Mouse (Mus musculus) intestine, embryonic 14.5 days (tissue): ENCODE results near the gene Rpap1. TPM values are rescaled to one million over a fixed set of nuclear protein-coding genes. Genes with fewer than 3 reads are reported as not detected.
A peak's percentile ranks its signal among the peaks of the same experiment; 100 is the strongest.

ENCODE experiments used
- ATAC-seq: fragments of 200-750 bp; cut with Nextera tagmentation; replicated peaks from 2 replicates; pipeline ENCODE4 v1.8.0; 2017; ENCODE audit warnings: low read depth, moderate number of reproducible peaks, moderate TSS enrichment, moderate library complexity; ENCODE audit not compliant: low FRiP score, low TSS enrichment
- DNase-seq: peaks from one replicate; pipeline ENCODE4 v3.0.0-alpha.2; 2018; ENCODE audit warnings: low spot score
- H3K27ac ChIP-seq: fragments of 300-500 bp; sonication (generic); 2 replicates; pipeline ENCODE4 v1.5.1; 2014; ENCODE audit warnings: low read depth, mild to moderate bottlenecking, control low read depth
- H3K27me3 ChIP-seq: fragments of 300-500 bp; sonication (generic); replicated peaks from 2 replicates; pipeline ENCODE4 v1.6.1; 2014; ENCODE audit warnings: low read length, control low read depth; ENCODE audit not compliant: control insufficient read depth, insufficient read depth
- H3K36me3 ChIP-seq: fragments of 300-500 bp; sonication (generic); 2 replicates; pipeline ENCODE4 v1.6.1; 2014; ENCODE audit warnings: low read length, control low read depth; ENCODE audit not compliant: control insufficient read depth, insufficient read depth
- H3K4me1 ChIP-seq: fragments of 300-500 bp; sonication (generic); replicated peaks from 2 replicates; pipeline ENCODE4 v1.6.1; 2014; ENCODE audit warnings: low read length, control low read depth, mixed read lengths; ENCODE audit not compliant: control insufficient read depth, insufficient read depth
- H3K4me2 ChIP-seq: fragments of 300-500 bp; sonication (generic); 2 replicates; pipeline ENCODE4 v1.6.1; 2014; ENCODE audit warnings: low read length
- H3K4me3 ChIP-seq: fragments of 300-500 bp; sonication (generic); 2 replicates; pipeline ENCODE4 v1.5.1; 2014; ENCODE audit warnings: low read depth, low read length, control low read depth, mixed read lengths
- H3K9ac ChIP-seq: fragments of 300-500 bp; sonication (generic); 2 replicates; pipeline ENCODE4 v1.6.1; 2014; ENCODE audit warnings: mild to moderate bottlenecking, low read length
- H3K9me3 ChIP-seq: fragments of 300-500 bp; sonication (generic); 2 replicates; pipeline ENCODE4 v1.6.1; 2016; ENCODE audit warnings: low read length, control low read depth; ENCODE audit not compliant: control insufficient read depth
- WGBS: fragments of 180-500 bp; shearing (Covaris S2); extraction: QIAGEN DNeasy Blood & Tissue Kit; methylation state at CpG from one replicate; pipeline ENCODE4 v1.1.7; 2014; 5-methylcytosine and 5-hydroxymethylcytosine counted together
- polyA plus RNA-seq: library from polyadenylated mRNA; unstranded; fragments of >200 nt; fragmentation: Nextera tagmentation; extraction: Ambion mirVana; gene quantifications from 2 replicates; pipeline ENCODE4 v1.2.1, GENCODE M21; 2014

Rpap1 gene
- polyA plus RNA-seq, 1 experiment from 2014 or later = 28.1 TPM

GRCm38 (mm10) chr2:119747554-119747953, 39.8 kb downstream of the Rpap1 start:
- Histone ChIP-seq H3K9ac (no peak overlapping the region), H3K4me3 (no peak overlapping the region), H3K27me3 (peaks cover 57% of the 10 kb centered on the region), H3K9me3 (no peaks in the 10 kb centered on the region), H3K36me3 (no peaks in the 10 kb centered on the region), H3K4me1 (peaks cover 19% of the 10 kb centered on the region), H3K27ac (no peak overlapping the region), H3K4me2 (no peak overlapping the region)
- WGBS = 70% methylated on average over 7 of the region's 7 CpGs
- DNase-seq (no peak), ATAC-seq (no peak)

- H3K4me1 ChIP-seq = peaks cover 31% of the 10 kb centered on the region
- H3K9ac ChIP-seq = no peak overlapping the region
- H3K36me3 ChIP-seq = no peaks in the 10 kb centered on the region
- WGBS = 5% methylated on average over 1 of the region's 1 CpGs
- H3K27ac ChIP-seq = peak overlapping the region; percentile 75; the same call in 1 of the 2 replicates
- DNase-seq = no peak
- no peak overlapping the region for H3K4me3 ChIP-seq
- peak overlapping the region; percentile 100; the same call in 1 of the 2 replicates for H3K4me2 ChIP-seq
- no peak for ATAC-seq
- H3K27me3 ChIP-seq = peaks cover 45% of the 10 kb centered on the region
- no peaks in the 10 kb centered on the region for H3K9me3 ChIP-seq
Observed at GRCm38 (mm10) chr2:119745281-119745680, 42.1 kb downstream of the Rpap1 start.

GRCm38 (mm10) chr2:119744163-119745111, 42.9 kb downstream of the Rpap1 start:
- 4% methylated on average over 46 of the region's 46 CpGs for WGBS
- Histone ChIP-seq H3K9me3 (no peaks in the 10 kb centered on the region), H3K36me3 (no peaks in the 10 kb centered on the region), H3K27ac (peak overlapping the region; percentile 75), H3K4me3 (peak overlapping the region; percentile 20), H3K4me2 (peak overlapping the region; percentile 100), H3K9ac (peak overlapping the region; percentile 29; the same call in 1 of the 2 replicates), H3K27me3 (peaks cover 45% of the 10 kb centered on the region), H3K4me1 (peaks cover 31% of the 10 kb centered on the region)
- ATAC-seq (peak; percentile 79), DNase-seq (peak; percentile 84)

GRCm38 (mm10) chr2:119743808-119744162, 43.6 kb downstream of the Rpap1 start:
- Histone ChIP-seq H3K4me3 (peak overlapping the region; percentile 20), H3K9ac (no peak overlapping the region), H3K27me3 (peaks cover 39% of the 10 kb centered on the region), H3K9me3 (no peaks in the 10 kb centered on the region), H3K27ac (peak overlapping the region; percentile 30), H3K36me3 (no peaks in the 10 kb centered on the region), H3K4me2 (peak overlapping the region; percentile 100), H3K4me1 (peaks cover 31% of the 10 kb centered on the region)
- DNase-seq = no peak
- 6% methylated on average over 22 of the region's 22 CpGs for WGBS
- peak; percentile 12; the same call in 1 of the 2 replicates for ATAC-seq

GRCm38 (mm10) chr2:119743176-119743807, 44.0 kb downstream of the Rpap1 start:
- no peak for DNase-seq
- Histone ChIP-seq H3K27me3 (peaks cover 37% of the 10 kb centered on the region), H3K4me3 (peak overlapping the region; percentile 54), H3K4me2 (peak overlapping the region; percentile 100), H3K36me3 (no peaks in the 10 kb centered on the region), H3K4me1 (peaks cover 31% of the 10 kb centered on the region), H3K9ac (peak overlapping the region; percentile 51; the same call in 1 of the 2 replicates), H3K27ac (no peak overlapping the region), H3K9me3 (no peaks in the 10 kb centered on the region)
- 8% methylated on average over 22 of the region's 31 CpGs for WGBS
- no peak for ATAC-seq

- DNase-seq (peak; percentile 81), ATAC-seq (peak; percentile 7; the same call in 1 of the 2 replicates)
- H3K4me3 ChIP-seq = peak overlapping the region; percentile 54
- peaks cover 37% of the 10 kb centered on the region for H3K27me3 ChIP-seq
- WGBS = under 1% methylated on average over 68 of the region's 70 CpGs
- peak overlapping the region; percentile 78; the same call in 1 of the 2 replicates for H3K27ac ChIP-seq
- no peaks in the 10 kb centered on the region for H3K36me3 ChIP-seq
- H3K9me3 ChIP-seq = no peaks in the 10 kb centered on the region
- peak overlapping the region; percentile 51 for H3K9ac ChIP-seq
- peaks cover 31% of the 10 kb centered on the region for H3K4me1 ChIP-seq
- peak overlapping the region; percentile 100 for H3K4me2 ChIP-seq
Observed at GRCm38 (mm10) chr2:119742461-119743175, 44.7 kb downstream of the Rpap1 start.

- Histone ChIP-seq H3K9me3 (no peaks in the 10 kb centered on the region), H3K27me3 (peaks cover 37% of the 10 kb centered on the region), H3K27ac (peak within 1 kb of the TSS; percentile 78), H3K9ac (peak within 1 kb of the TSS; percentile 51), H3K36me3 (no peaks in the 10 kb centered on the region), H3K4me3 (peak within 1 kb of the TSS; percentile 54), H3K4me2 (peak within 1 kb of the TSS; percentile 100), H3K4me1 (peaks cover 31% of the 10 kb centered on the region)
- ATAC-seq = peak; percentile 65
- peak; percentile 91 for DNase-seq
- under 1% methylated on average over 48 of the region's 53 CpGs for WGBS
Observed at GRCm38 (mm10) chr2:119741581-119742411, 45.5 kb downstream of the Rpap1 start, which contains the start of gene Itpka. Gene Itpka (plus strand): TSS chr2:119742337.
